Mouse (Mus musculus) small intestine, adult 2 months (tissue): ENCODE results near the gene Sugct.

Source experiments
- CTCF ChIP-seq: fragments of 200-500 bp; IDR thresholded peaks from 2 replicates; pipeline ENCODE4 v1.5.1; 2012; ENCODE audit warnings: low read depth, mild to moderate bottlenecking, control low read depth, inconsistent platforms, low read length, moderate library complexity, mixed read lengths; ENCODE audit not compliant: insufficient replicate concordance, insufficient read length; ENCODE audit errors: extremely low read depth
- POLR2A ChIP-seq: fragments of 200-500 bp; IDR thresholded peaks from 2 replicates; pipeline ENCODE4 v1.6.1; 2012; ENCODE audit warnings: low read depth, mild to moderate bottlenecking, control low read depth, inconsistent platforms, low read length, moderate library complexity

DNA sequence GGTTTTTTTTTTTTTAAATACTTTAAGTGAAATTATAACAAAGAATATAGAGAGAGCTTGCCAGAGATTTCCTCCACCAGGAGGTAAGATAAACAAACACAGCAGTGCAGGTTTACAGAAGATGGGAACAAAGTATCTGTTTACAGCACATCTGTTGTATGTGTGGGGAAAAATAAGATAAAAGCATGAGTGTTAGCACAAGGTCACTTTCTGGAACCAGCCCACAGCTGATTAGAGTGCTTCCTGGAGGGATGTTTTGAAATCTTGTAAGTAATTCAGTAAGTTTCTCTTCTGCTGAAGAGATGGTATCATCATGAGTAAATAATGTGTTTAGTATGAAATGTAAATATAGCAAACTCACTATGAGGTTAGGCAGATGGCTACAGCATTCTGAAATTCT is 57.3 kb downstream of the Sugct start:
- TF ChIP-seq CTCF = no peak
- TF ChIP-seq POLR2A = no peak
